Mouse (Mus musculus) ES-E14 (cell line): ENCODE results near the gene Mmd.

Source experiments
- CHD2 ChIP-seq: IDR thresholded peaks from 2 replicates; pipeline ENCODE4 v1.6.1; 2014; ENCODE audit warnings: mild to moderate bottlenecking, low read depth, low read length, inconsistent platforms
- HCFC1 ChIP-seq: IDR thresholded peaks from 2 replicates; pipeline ENCODE4 v1.6.1; 2012; ENCODE audit warnings: low read length, inconsistent platforms, borderline replicate concordance; ENCODE audit not compliant: insufficient read depth
- ZNF384 ChIP-seq: IDR thresholded peaks from 2 replicates; pipeline ENCODE4 v1.6.1; 2012; ENCODE audit warnings: low read depth, low read length, inconsistent platforms

GRCm38 (mm10) chr11:90265581-90265980 lies 16.3 kb downstream of the Mmd start:
- TF ChIP-seq ZNF384 (no peak), HCFC1 (no peak), CHD2 (no peak)
